Mouse (Mus musculus): Measurements from ENCODE around the gene Rnf13.

GRCm38 (mm10) chr3:57696249-57696648, 39.6 kb upstream of the Rnf13 start:
- TF ChIP-seq CTCF (conservative IDR thresholded peaks at IDR 0.05; ENCODE audit: insufficient read depth, insufficient read length, low read depth, low read length) (no peak), POLR2A (IDR thresholded peaks at IDR 0.05; ENCODE audit: low read depth, low read length) (no peak)

Measured in kidney, adult 2 months (tissue).